Mouse (Mus musculus) spleen, postnatal 36 days (tissue): Measurements from ENCODE around the gene Snrpb.
A peak's percentile ranks its signal among the peaks of the same experiment; 100 is the strongest.

Source experiments
- DNase-seq, 2 experiments: peaks; one replicate each; pipeline ENCODE4 v3.0.0; 2022; ENCODE audit warnings: low spot score in 2 of 2, mixed read lengths in 1 of 2

Gene Snrpb

DNA sequence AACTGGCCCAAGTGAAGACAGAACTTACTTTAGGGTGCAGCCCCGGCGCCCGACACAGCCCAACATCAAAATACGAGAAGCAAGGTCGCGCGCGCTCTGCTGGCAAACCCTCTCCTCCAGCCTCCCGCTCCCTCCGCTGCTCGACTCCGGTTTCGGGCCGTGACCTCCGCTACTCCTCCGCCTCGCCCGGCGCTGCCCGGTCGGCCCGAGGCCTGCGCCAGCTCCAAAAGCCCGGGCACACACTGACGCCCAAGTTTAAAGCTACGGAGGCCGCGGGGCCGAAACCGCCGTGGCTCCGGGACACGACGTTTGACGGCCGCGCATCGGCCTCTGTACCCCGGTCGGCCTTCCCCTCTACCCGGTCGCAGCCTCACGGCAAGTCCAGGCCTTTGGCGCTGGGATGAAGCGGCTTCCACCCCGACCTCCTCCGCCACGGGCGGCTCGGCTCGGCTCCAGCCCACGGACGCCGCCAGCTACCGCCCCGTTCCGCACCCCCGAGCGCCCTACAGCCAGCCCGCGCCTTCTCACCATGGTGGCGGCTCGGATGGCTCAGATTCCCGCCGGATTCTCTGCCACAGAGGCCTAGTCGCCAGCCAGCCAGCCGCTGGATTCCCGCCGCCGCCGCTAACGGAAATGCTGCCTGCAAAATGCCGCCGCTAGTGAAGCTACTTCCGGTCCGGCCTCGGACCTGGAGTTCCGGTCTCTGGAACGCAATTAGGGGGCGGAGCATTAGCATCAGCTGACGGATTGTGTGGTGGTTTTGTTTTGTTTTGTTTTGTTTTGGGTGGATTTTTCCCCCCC lies at the start of gene Snrpb:
TSS of gene Snrpb (minus strand) at position 698 of the 801 bp plus-strand sequence.
- DNase-seq, result peak; percentile 80 to 86

DNA sequence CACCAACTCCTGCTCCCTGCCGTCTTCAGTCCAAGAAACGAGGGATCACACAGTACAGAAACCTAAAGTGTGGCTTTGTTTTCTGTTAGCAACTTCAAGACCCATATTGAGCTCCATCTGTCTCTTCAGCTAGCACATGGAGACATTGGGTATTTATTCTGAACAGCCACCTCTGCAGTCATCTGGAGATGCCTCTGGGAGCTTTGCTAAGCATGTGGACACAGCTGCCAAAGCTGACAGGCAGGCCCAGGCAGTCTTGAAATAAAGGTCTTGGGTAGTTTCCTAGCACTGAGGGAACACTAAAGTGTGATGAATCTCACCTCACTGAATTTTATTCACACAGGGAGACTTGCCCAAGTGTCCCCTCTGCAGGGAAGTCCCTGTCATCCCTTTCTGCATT lies 32.4 kb upstream of the Snrpb start:
- no peak for DNase-seq

DNA sequence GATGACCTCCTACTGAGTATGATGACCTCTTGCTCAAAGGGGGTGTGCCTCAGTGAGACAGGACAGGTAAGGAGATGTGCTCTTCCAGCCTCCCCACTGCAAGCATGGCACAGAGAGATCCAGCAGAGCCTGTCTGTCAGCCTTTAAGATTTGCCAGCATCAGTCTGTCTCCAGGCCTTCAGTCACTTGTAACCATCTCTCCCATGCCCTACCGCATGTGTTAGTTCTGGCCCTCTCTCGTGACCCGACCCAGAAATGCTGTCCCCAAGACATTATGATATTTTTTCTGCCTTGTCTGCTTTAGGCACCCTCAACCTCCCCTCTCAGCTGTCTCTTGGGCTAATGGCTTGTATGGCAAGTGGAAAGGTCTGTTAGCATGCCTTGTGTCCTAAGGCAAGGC lies 30.4 kb upstream of the Snrpb start:
- no peak for DNase-seq

DNA sequence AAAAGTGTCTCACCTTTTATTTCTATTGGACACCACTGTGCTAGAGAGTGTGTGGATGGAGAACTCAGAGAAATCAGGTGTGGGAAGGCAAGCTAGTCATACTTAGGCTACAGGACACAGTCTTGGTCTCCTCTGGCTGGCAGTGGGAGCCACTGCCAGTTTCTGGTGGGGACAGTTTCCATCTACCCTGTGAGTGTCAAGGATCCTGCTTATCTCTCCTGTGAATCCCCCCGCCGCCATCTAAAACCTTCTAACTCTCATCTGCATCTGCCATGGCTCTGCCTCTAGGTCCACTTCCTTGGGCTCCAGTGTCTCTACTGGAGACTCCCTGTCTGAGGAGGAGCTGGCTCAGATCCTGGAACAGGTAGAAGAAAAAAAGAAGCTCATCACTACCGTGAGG lies 28.8 kb upstream of the Snrpb start:
- DNase-seq, result no peak

DNA sequence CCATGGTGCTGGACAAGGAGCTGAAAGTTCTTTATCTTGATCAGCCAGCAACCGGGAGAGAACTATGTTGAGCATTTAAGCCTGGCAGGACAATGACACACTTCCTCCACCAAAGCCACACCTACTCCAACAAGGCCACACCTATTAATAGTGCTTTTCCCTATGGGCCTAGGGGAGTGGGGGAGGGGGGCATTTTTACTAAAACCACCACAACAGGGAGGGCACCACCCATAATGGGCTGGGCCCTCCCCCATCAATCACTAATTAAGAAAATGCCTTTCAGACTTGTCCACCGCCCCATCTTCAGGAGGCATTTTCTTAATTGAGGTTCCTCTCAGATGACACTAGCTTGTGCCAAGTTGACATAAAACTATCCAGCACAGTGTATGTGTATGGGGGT lies 28.2 kb upstream of the Snrpb start:
- no peak for DNase-seq

DNA sequence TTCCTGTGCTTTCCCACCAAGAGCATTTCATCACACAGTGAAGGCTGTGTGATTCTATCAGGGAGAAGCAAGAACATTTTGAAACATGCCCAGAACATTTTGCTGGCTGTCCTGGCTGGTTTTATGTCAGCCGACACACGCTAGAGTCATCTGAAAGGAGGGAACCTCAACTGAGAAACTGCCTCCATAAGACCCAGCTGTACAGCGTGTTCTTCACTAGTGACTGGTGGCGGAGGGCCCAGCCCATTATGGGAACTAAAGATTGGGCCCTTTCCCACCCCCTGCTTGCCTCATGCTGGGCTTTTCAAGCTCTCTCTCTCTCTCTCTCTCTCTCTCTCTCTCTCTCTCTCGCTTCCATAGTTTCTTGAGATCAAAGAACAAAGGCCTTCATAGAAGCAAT lies 21.8 kb upstream of the Snrpb start:
- no peak for DNase-seq

DNA sequence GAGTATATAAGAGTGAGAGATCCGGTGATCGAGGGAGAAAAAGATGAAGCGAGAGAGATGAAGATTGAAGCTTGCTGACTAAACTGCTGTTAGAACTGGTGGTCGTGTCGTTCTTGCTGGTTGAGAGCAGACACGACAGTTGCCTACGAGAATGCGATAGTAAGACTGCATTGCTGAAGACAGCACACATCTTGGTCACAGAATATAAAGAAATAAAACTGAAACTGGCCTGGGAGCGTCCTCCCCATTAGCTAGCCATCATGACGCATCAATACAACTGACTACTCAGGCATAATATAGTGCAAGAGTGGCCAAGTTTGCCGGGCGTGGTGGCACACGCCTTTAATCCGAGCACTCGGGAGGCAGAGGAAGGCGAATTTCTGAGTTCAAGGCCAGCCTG lies 15.7 kb upstream of the Snrpb start, which contains the start of gene Tmc2:
TSS of gene Tmc2 (plus strand) at position 301 of the 400 bp plus-strand sequence.
- no peak for DNase-seq

DNA sequence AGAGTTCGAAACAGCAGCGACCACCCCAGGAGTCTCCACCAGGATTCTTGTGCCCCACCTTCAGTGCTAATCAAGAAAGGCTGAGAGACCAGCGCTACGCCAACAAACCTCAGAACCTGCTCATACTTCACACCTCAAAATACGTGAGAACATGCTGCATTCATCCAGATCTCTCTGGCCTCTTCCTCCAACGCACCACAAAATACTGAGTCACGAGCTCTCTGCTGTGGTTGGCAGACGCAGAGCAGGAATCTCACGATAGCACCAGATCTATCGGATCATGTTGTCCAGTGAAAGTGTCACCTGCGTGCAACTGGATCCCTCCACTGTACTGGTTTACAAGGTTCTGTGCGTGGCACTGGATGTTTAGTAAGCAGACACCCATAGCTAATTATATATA lies 9.2 kb upstream of the Snrpb start:
- no peak for DNase-seq

DNA sequence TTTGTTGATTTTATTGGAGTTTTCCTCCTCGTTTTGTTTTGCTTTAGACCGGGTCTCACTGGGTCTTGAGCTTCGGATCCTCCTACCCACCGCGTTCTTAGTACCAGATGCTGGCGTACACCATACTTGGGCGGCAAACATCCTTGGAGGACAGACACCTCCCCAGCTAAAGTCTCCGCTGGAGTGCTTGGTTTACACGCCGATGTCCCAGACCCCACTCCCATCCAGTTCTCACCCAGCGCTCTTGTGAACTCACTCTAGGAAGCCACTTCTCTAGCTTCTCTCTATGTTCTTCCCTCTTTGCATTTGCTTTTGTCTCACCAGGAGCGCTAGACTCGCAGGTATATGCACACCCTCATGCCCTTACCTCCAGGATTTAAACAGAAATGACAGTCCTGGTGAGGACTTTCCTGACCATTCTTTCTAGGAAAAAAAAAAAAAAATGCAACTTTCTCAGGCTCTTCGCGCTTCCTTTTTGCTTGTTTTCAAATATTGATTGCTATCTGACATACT lies 360 bp upstream of the Snrpb start:
- no peak for DNase-seq

DNA sequence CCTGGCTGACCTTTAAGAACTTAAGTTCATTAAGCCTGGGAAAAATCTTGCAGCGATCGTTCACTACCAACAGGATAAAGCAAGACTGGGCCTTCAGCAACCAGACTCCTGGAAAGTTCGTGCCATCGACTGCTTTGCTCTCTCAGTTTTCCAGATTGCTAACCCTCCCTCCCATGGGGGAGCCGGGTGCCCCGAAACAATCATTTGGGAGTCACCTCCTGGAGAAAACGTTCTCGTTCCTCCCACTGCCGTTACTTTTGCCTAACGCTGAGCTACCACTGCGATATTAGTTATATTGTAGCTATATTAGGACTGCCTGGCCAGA lies 860 bp downstream of the Snrpb start:
- DNase-seq, result no peak

DNA sequence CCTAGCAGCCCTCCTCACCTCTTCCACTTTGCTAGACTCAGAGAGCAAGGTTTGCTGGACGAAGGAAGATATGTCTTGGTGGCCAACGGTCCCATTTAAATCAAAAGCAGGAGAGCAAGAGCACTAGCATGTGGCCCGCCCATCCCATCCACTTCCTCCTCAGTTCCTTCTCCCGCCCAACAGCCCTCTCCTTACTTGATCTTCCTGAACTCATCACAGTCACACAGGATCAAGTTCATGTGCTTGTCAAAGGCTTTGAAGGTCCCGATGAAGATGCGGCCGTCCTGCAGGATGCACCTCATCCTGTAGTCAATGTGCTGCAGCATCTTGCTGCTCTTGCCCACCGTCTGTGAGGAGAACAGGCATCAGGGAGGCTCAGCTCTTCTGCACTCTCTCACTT lies 2.4 kb downstream of the Snrpb start:
- no peak for DNase-seq

DNA sequence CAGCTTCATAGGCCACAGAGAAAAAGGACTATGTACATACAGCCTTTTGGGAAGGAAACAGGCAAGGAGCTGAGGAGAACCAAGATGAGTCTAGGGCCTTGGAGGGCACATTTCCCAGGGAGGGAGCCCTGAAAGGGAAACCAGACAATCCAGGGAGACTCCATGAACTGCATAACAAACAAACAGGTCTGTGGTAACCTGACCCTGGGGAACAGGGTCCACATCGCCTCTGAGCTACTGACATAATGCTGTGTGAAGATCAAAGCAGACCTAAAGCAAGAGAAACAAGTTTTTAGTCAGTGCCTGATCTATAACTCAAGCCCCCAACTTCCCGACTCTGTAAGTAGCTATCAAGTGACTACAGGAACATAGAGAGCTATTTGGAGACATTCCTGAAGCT lies 7.5 kb downstream of the Snrpb start:
- no peak for DNase-seq

DNA sequence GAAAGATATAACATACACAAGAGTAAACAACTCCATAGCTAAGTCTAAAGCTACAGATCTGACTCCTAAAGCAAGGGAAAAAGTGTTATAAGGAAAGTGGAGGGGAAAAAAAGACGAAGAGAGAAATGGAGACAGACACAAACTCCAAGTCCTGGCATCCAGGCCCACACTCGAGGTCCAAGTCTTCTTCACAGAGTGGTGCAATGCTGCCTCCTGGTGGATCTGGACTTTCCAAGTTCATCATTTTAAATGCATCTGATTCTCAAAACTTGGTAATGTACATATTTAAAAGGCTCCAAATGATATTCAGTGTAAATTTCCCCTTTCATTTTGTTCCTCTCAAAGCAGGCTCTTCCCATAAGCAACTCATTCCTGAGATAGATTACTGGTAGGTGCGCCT lies 11.3 kb downstream of the Snrpb start:
- DNase-seq, result no peak

DNA sequence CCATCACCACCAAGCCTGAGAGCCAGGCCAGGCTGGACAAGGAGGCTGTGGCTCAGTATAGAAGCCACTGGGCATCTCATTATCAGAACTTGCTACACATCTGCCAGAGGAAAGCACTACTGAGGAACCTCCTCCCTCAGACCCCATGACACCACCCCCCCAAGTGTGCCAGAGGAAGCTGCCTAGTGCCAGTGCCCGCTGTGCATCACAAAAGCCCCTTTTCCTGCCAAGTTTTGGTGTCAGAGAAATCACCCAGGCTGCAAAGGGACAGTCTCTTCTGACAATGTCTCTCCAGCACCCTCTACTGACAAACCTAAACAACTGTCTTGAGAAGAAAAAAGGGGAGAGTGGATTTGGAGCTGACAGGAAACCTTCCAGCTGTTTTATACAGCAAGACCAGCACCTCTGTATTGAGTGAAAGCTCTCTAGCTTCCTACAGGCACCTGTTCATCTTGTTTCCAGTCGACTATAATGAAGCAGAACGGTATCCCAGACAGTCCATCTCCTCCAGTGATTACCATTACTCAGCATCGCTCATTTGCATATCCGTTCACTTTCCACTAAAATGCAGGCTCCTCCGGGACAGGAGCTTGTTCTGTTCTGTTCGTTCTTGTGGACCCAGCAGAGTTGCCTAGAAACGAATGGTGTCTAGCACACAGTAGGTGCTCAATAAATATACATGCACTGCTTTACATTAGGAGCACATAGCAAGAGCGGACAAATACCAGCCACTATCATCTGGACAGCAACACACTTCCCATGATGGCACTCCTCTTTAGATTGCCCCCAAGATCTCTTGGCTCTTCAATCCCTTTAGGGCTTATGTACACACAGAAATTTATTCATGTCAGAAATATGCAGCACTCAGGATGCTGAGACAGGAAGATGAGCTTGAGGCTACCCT lies 12.6 kb downstream of the Snrpb start:
- no peak for DNase-seq

DNA sequence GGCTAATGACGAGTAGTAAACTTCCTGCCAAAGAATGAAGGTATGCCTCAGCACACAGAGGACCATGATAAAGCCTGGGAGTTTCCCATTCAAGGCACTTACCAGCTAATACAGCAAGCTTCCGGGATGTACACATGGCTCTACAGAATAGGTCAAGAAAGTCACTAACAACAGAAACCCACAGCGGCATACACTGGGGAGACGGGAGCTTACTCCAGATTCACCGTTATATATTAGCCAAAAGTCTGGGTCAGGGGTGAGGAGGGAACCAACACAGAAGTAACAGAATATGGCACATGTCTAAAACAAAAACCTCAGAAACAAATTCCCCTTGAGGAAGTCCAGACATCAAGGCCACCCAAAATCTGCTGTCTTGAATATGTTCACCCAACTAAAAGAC lies 16.5 kb downstream of the Snrpb start:
- no peak for DNase-seq

DNA sequence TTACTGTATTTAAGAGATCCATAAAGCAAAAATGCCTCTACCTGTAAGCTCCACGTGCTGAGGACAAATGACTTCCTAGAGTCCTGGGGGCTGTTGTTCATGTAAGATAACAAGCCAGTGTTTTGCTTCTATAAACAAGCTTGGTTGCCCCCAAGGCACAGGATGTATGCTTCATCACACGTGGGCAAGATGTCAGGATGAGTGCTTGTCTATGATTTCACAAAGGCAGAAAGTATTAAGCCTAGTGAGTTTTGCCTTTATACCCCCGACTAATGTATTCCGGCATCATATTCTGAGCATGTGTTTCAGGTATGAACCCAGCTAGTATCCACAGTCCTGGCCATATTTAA lies 21.1 kb downstream of the Snrpb start:
- no peak for DNase-seq

DNA sequence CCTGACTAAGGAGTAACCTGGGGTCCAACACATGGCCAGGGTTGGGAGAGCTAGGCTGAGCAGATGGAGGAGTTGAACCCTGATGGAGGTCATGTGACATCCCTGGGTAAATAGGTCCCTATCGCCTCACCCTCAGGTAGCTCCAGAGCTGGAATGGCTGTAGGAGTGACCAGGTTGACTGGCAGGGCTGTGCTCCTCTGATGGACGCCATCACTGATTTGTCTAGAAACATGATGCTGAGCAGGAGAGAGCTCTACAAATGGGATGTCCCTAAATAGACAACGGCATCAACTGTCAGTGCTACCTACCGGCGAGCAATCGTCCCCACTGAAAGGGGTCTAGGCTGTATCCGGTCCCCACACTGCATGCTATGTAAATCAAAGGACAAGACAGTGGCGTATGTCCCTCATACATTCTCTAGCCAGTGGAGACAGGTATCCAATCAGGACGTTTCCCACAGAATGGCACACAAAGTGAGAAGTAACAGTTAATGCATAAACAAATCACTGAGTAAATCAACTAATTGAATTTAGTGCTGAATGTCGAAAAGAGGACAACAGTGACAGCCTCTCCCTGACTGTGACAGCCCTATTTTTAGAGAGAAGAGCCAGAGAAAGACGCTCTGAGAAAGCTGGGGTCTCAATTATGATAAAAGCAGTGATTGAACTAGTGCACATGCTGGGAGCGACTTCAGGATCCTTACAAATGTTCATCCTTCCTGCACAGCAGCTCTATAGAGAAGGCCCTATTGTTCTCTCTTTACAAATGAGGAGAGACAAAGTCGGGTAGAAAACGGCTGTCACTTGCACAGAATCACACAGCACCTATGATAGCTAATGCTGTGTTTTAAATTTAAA lies 21.7 kb downstream of the Snrpb start:
- DNase-seq, result no peak

DNA sequence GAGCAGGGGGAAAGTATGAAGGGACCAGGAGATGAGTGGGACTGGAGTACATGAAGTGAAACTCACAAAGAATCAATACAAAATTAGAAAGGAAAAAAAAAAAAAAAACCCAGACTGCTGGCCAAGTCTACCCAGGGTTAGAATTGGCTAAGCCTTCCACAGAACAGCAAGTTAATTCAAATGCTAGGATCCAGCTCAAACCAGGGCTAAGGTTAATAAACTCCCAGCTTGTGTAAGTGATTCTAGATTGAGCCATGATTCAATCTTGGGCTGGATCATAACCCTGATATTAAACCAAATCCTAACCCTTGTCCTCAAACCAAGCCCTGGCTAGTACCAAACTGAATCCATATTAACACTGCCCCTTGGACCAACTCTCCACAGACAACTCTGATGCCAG lies 23.4 kb downstream of the Snrpb start:
- no peak for DNase-seq

DNA sequence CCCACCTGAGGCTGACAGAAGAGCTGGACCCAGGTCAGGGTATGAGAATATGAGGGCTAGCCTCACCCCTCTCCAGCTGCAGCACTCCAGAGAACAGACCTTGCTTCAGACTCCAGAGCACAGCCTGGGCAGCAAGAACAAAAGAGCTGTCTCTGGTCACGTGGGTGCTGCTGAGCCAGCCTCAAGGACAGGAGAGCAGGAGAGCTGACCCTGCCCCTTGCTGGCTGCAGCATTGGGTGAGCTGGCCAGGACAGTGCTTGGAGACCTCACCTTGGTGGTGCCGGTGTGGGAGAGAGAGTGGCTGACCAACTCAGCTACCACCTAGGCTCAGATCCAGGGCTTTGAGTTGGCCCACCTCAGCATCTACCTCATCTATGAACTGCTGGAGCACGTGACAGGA lies 24.0 kb downstream of the Snrpb start:
- no peak for DNase-seq

DNA sequence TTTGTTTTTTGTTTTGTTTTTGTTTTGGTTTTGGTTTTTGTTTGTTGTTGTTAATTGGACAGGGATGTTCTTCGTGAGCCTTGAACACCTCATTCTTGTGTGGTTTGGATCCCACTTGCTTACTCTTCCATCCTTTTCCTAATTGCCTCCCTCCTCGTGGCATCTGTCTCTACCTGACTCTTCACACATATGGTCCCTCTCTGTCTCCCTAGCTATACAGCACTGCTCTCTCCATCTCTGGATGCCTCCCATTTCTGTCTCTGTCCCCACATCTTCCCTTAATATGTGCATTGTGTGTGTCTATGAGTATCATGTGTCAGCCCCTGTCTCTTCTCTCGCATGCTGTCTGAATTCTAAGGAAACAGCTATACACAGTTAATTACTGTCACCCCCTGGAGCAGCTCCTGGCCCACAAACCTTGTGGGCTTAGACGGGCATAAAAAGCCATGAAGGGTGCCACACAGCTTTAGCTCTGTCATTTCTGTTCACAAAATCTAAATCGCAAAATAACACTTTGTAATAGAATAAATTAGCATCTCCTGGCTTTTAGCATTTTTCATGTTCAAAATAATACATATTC lies 33.0 kb downstream of the Snrpb start:
- DNase-seq, result no peak

DNA sequence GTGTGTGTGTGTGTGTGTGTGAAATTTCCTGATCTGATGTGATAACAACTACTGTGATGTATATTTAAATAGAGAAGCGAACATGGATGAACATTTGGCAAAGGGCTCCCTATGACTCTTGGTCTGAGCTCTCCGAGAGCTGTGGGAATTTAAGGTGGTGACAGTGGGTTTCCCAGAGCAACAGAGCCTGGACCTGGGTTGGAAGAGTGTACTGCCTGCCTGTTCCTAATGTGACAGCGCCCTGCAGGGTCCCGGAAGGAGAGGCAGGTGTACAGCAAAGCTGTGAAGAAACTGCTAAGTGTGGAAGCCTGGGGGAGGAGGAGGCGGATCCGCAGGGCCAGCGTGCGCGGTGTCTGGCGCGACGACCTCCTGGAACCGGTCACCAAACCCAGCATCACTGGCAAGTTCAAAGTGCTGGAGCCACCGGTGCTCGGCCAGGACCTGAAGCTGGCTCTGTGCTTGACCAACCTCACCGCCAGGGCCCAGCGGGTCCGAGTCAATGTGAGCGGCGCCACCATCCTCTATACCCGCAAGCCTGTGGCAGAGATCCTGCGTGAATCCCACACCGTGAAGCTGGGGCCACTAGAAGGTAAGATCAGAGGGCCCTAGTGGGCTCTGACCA lies 34.4 kb downstream of the Snrpb start:
- no peak for DNase-seq
